Mouse (Mus musculus): ENCODE data around the gene Sh2b3. TPM values are rescaled to one million over a fixed set of nuclear protein-coding genes. Genes with fewer than 3 reads are reported as not detected.

Gene Sh2b3
- polyA plus RNA-seq, 1 experiment from 2014 or later: 15.9 TPM

DNA sequence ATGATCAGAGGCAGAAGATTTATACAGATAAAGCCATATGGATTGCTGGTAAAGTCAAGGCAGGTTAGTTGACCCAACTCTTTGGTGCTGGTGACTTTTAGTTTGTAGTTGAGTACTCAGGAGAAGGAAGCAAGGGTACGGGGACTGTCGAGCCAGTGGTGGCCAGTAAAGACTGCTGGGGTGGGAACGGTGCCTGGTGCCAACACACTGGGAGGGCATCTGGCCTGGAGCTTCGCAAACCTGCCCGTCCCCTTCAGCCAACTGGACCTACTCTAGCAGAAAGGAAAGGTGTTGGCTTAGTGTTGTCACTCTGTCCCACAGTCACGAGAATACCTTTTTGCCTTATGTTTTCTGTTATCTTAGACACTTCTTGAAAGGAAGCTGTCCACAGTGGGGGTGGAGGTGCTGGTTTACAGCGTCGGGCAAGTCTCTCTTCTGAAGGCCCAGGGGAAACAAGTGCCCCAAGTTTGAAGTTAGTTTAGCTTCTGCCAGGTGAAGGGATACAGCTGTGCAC is 21.5 kb downstream of the Sh2b3 start:
- Histone ChIP-seq H3K27me3 (ENCODE audit: control insufficient read depth, insufficient read depth, low read depth, low read length) (no peaks in the 10 kb centered on the region), H3K4me3 (ENCODE audit: low read length) (no peak overlapping the region), H3K27ac (ENCODE audit: low read length) (no peak overlapping the region), H3K4me1 (replicated peaks; ENCODE audit: control insufficient read depth, insufficient read depth, low read length) (no peaks in the 10 kb centered on the region; the same call in 1 of the 2 replicates), H3K9me3 (ENCODE audit: control insufficient read depth, low read length) (no peaks in the 10 kb centered on the region), H3K36me3 (ENCODE audit: control insufficient read depth, insufficient read depth, low read length) (peaks cover 59% of the 10 kb centered on the region), H3K4me2 (ENCODE audit: low read depth, low read length) (no peak overlapping the region), H3K9ac (ENCODE audit: low read length) (no peak overlapping the region)
- 78% methylated on average over 8 of the region's 8 CpGs for whole genome bisulfite sequencing
- no peak for ATAC-seq (ENCODE audit: low read depth)

DNA sequence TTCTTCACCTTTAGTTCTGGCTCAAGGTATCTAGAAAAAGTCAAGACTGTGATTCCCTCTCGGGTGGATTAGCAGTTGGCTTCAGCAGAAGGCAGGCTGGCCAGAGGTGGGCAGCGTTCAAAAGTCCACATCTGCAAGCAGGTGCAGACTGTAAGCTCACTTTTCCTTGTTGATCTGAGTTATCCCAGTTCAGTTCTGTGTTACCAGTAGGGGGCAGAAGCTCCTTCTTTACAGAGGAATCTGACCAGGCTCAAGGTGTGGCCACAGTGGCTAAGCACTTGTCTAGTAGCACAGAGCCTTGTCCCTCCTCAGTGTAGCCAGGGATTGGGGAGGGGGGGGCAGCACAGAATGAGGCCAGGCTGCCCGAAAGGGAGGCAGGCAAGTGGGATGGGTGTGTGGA is 22.4 kb downstream of the Sh2b3 start:
- peak; percentile 53; the same call in 1 of the 2 replicates for ATAC-seq (ENCODE audit: low read depth)

DNA sequence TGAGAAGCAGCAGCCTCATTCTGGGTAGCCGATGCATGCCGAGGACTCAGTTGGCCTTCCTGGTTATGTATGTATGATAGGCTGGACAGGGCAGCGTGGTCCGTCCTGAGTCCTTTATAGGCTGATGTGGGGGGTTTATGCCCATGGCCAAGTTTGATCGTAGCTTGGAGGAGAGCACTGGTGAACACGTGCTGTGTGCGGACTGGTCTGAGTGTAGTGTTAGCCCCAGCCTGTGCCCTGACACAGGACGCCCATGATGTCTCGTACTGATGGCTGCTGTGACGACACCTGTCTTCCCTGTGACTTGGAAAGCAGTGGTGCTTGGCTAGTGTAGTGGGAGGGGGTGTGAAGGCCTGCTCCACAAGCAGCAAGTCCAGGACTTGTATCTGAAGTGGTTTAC is 23.7 kb downstream of the Sh2b3 start:
- peaks cover 60% of the 10 kb centered on the region for H3K36me3 ChIP-seq (ENCODE audit: control insufficient read depth, insufficient read depth, low read length)
- H3K27ac ChIP-seq (ENCODE audit: low read length): no peak overlapping the region
- H3K4me3 ChIP-seq (ENCODE audit: low read length): no peak overlapping the region
- no peaks in the 10 kb centered on the region for H3K27me3 ChIP-seq (ENCODE audit: control insufficient read depth, insufficient read depth, low read depth, low read length)
- H3K9me3 ChIP-seq (ENCODE audit: control insufficient read depth, low read length): no peaks in the 10 kb centered on the region
- no peak overlapping the region for H3K9ac ChIP-seq (ENCODE audit: low read length)
- no peak overlapping the region for H3K4me2 ChIP-seq (ENCODE audit: low read depth, low read length)
- 89% methylated on average over 10 of the region's 10 CpGs for WGBS
- ATAC-seq (ENCODE audit: low read depth): no peak
- H3K4me1 ChIP-seq (replicated peaks; ENCODE audit: control insufficient read depth, insufficient read depth, low read length): peaks cover 7% of the 10 kb centered on the region

More for the DNA sequence above, 22.4 kb downstream of the Sh2b3 start:
- 50% methylated on average over 3 of the region's 3 CpGs for WGBS
- H3K9ac ChIP-seq (ENCODE audit: low read length): no peak overlapping the region
- no peak overlapping the region for H3K4me3 ChIP-seq (ENCODE audit: low read length)
- no peak overlapping the region for H3K27ac ChIP-seq (ENCODE audit: low read length)
- peaks cover 1% of the 10 kb centered on the region for H3K4me1 ChIP-seq (replicated peaks; ENCODE audit: control insufficient read depth, insufficient read depth, low read length)
- H3K9me3 ChIP-seq (ENCODE audit: control insufficient read depth, low read length): no peaks in the 10 kb centered on the region
- no peaks in the 10 kb centered on the region for H3K27me3 ChIP-seq (ENCODE audit: control insufficient read depth, insufficient read depth, low read depth, low read length)
- no peak overlapping the region for H3K4me2 ChIP-seq (ENCODE audit: low read depth, low read length)
- H3K36me3 ChIP-seq (ENCODE audit: control insufficient read depth, insufficient read depth, low read length): peaks cover 61% of the 10 kb centered on the region

DNA sequence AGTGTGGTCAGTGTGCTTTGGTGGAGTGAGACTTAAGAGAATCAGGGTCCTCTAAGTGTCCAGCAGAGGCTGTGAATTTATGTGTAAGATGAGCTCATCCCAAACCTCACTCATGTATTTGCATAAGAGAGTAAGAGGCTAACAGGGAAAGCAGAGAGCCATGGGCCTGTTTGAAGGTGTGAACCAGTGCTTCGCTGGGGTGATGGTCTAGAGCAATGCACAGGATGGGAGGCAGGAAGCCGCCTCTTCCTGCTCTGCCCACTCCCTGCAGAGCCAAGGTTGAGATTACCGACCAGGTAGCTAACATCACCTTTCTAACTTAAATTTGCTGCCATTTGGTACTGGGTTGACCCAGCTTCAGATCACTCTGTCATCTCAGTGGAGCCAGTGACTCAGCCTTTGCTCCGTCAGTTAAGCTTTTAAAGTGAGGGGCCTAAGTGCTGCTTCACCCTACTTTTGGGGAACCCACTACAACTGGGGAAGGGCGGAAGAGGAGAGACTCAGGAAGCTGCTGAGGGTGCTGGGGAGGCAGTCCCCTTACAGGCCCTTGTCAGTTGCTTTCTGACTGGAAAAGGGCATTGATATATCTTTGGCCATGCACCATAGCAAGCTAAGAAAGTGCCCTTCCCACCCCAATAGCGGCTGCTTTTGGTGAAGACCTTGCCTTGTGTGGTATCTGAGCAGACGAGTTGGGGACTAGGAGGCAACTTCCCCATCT is 24.8 kb downstream of the Sh2b3 start:
- WGBS: 76% methylated on average over 7 of the region's 7 CpGs
- Histone ChIP-seq H3K9me3 (ENCODE audit: control insufficient read depth, low read length) (no peaks in the 10 kb centered on the region), H3K9ac (ENCODE audit: low read length) (no peak overlapping the region), H3K4me2 (ENCODE audit: low read depth, low read length) (no peak overlapping the region), H3K27me3 (ENCODE audit: control insufficient read depth, insufficient read depth, low read depth, low read length) (no peaks in the 10 kb centered on the region), H3K4me1 (replicated peaks; ENCODE audit: control insufficient read depth, insufficient read depth, low read length) (peaks cover 7% of the 10 kb centered on the region), H3K4me3 (ENCODE audit: low read length) (no peak overlapping the region), H3K27ac (ENCODE audit: low read length) (no peak overlapping the region), H3K36me3 (ENCODE audit: control insufficient read depth, insufficient read depth, low read length) (peaks cover 50% of the 10 kb centered on the region)
- no peak for ATAC-seq (ENCODE audit: low read depth)

DNA sequence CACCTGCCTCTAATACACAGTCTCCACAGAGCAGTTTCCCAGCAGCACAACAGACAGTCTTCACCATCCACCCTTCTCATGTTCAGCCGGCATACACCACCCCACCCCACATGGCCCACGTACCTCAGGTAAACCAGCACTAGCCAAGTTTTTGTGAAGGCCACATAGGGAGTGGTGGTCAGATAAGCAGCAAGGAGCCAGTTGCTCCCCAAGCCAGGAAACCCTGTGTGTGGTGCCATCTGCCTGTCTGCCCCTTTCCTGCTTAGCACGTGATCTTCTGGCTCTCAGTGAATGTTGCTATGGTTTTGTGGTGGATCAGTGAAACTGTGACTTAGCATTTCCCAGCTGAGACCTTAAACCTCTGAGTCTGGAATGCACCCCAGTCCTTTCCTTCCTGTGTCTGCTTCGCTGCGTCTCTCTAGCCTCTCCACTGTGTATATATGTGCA is 25.9 kb downstream of the Sh2b3 start:
- no peaks in the 10 kb centered on the region for H3K27me3 ChIP-seq (ENCODE audit: control insufficient read depth, insufficient read depth, low read depth, low read length)
- H3K9me3 ChIP-seq (ENCODE audit: control insufficient read depth, low read length): no peaks in the 10 kb centered on the region
- H3K36me3 ChIP-seq (ENCODE audit: control insufficient read depth, insufficient read depth, low read length): peaks cover 38% of the 10 kb centered on the region
- H3K4me3 ChIP-seq (ENCODE audit: low read length): no peak overlapping the region
- no peak for ATAC-seq (ENCODE audit: low read depth)
- peak overlapping the region; percentile 13; the same call in 1 of the 2 replicates for H3K27ac ChIP-seq (ENCODE audit: low read length)
- no peak overlapping the region for H3K4me2 ChIP-seq (ENCODE audit: low read depth, low read length)
- H3K4me1 ChIP-seq (replicated peaks; ENCODE audit: control insufficient read depth, insufficient read depth, low read length): peaks cover 7% of the 10 kb centered on the region
- H3K9ac ChIP-seq (ENCODE audit: low read length): no peak overlapping the region; the same call in 1 of the 2 replicates
- WGBS: 74% methylated on average over 5 of the region's 5 CpGs

DNA sequence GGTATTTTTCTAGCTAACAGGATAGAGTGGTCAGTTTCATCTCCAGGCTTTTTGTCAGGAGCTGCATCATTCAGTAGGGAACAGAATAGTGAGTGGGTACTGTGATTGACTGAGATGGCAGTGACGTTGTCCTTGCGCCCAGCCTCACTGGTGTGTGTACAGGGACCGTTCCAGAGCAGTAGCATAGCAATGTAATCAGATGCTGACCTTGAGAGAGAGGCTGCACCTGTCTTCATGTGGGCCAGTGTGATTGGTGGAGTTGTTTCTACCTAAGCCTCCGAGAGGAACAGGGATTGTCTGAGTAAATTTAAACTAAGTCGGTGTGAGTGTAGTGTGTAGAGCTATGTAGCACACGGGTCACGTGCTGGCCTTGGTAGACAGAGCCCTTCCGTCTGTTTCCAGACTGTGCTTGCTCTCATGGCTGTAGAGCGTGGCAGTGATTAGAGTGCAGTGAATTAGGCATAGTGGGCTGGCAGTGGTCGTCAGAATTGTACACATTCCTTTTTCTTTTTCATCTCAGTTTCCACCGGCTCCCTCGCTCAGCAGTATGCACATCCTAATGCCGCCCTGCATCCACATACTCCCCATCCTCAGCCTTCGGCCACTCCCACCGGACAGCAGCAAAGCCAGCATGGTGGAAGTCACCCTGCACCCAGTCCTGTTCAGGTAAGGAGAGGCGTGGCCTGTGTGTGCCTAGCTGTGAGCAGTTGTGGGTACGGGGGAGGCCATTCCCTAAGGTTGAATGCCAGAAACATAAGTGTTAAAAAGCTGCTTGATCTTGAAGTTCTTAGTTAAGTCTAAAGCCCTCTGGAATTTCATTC is 26.9 kb downstream of the Sh2b3 start:
- Histone ChIP-seq H3K9ac (ENCODE audit: low read length) (no peak overlapping the region), H3K4me1 (replicated peaks; ENCODE audit: control insufficient read depth, insufficient read depth, low read length) (peaks cover 7% of the 10 kb centered on the region), H3K27ac (ENCODE audit: low read length) (no peak overlapping the region), H3K4me2 (ENCODE audit: low read depth, low read length) (no peak overlapping the region), H3K27me3 (ENCODE audit: control insufficient read depth, insufficient read depth, low read depth, low read length) (no peaks in the 10 kb centered on the region), H3K36me3 (ENCODE audit: control insufficient read depth, insufficient read depth, low read length) (peaks cover 32% of the 10 kb centered on the region), H3K4me3 (ENCODE audit: low read length) (no peak overlapping the region), H3K9me3 (ENCODE audit: control insufficient read depth, low read length) (no peaks in the 10 kb centered on the region)
- no peak for ATAC-seq (ENCODE audit: low read depth)
- 86% methylated on average over 17 of the region's 17 CpGs for WGBS

DNA sequence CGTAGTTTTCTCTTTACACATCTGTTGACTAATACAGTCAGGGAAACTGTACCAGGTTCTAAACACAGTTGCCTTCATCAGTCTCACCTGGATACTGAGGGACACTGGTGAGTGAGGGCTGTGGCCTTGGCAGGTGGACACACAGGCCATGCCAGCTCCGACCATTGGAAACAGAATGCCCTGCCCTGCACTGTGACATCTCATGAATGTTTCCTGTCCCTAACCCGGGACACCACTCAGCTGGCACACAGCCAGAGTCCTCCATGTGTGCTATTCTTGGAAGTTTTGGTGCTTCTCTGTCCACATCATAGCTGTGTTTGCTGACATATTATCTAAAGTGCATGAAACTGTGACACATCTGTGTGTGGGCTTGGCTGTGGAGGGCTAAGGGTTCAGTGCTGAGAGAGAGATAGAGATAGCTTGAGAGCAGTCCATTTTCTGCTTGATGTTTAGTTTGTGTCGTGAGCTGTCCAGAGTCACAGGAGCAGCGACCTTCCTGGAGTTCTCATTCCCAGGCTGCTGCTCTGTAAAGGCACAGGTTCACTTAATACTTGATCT is 27.7 kb downstream of the Sh2b3 start:
- Histone ChIP-seq H3K27me3 (ENCODE audit: control insufficient read depth, insufficient read depth, low read depth, low read length) (no peaks in the 10 kb centered on the region), H3K9ac (ENCODE audit: low read length) (no peak overlapping the region), H3K4me3 (ENCODE audit: low read length) (no peak overlapping the region), H3K36me3 (ENCODE audit: control insufficient read depth, insufficient read depth, low read length) (peaks cover 32% of the 10 kb centered on the region), H3K27ac (ENCODE audit: low read length) (no peak overlapping the region), H3K4me1 (replicated peaks; ENCODE audit: control insufficient read depth, insufficient read depth, low read length) (peaks cover 7% of the 10 kb centered on the region), H3K9me3 (ENCODE audit: control insufficient read depth, low read length) (no peaks in the 10 kb centered on the region), H3K4me2 (ENCODE audit: low read depth, low read length) (no peak overlapping the region)
- WGBS: 45% methylated on average over 5 of the region's 5 CpGs
- ATAC-seq (ENCODE audit: low read depth): peak; percentile 42; the same call in 1 of the 2 replicates

DNA sequence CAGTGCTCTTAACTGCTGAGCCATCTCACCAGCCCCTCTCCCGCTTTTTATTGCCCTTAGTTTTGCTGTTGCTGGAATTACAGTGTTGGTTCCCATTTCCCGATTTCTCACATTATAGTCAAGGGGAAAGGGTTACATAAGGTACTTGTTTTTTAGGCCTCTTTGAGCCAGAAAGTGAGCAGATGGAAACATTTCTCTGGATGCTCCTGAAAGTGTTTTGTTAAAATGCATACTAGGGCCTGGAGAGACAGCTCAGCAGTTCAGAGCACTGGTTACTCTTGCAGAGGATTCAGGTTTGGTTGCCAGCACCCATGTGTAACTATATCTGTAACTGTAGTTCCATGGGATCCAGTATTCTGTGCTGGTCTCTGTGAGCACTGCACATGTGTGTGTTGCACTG is 29.2 kb downstream of the Sh2b3 start:
- no peak for ATAC-seq (ENCODE audit: low read depth)
- WGBS: 82% methylated on average over 2 of the region's 2 CpGs
- H3K27ac ChIP-seq (ENCODE audit: low read length): no peak overlapping the region

DNA sequence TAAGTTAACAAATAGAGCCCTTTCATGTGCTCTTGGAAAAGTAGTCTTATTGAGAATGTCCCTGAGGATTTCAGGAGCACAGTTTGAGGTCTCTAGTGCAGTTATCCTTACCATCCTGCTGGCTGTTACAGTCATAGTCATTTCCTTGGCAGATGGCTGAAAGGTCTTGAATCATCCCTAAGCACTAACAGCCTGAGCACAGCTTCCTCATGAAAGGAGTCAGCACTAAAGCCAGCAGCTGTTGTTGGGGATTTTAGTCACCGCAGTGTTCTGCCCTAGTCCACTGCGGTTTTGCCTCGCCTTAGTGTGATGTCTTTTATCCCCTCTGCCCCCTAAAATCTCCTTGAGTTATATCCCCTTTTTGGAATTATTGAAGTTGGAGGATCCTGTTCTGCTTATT is 30.3 kb downstream of the Sh2b3 start:
- H3K4me2 ChIP-seq (ENCODE audit: low read depth, low read length): no peak overlapping the region
- no peak overlapping the region for H3K27ac ChIP-seq (ENCODE audit: low read length)
- H3K9me3 ChIP-seq (ENCODE audit: control insufficient read depth, low read length): no peaks in the 10 kb centered on the region
- H3K4me1 ChIP-seq (replicated peaks; ENCODE audit: control insufficient read depth, insufficient read depth, low read length): peaks cover 7% of the 10 kb centered on the region
- no peaks in the 10 kb centered on the region for H3K27me3 ChIP-seq (ENCODE audit: control insufficient read depth, insufficient read depth, low read depth, low read length)
- 84% methylated on average over 3 of the region's 3 CpGs for WGBS
- H3K9ac ChIP-seq (ENCODE audit: low read length): no peak overlapping the region
- no peak for ATAC-seq (ENCODE audit: low read depth)
- no peak overlapping the region for H3K4me3 ChIP-seq (ENCODE audit: low read length)
- H3K36me3 ChIP-seq (ENCODE audit: control insufficient read depth, insufficient read depth, low read length): peaks cover 33% of the 10 kb centered on the region

More for the DNA sequence above, 29.2 kb downstream of the Sh2b3 start:
- Histone ChIP-seq H3K4me3 (ENCODE audit: low read length) (no peak overlapping the region), H3K9ac (ENCODE audit: low read length) (no peak overlapping the region), H3K9me3 (ENCODE audit: control insufficient read depth, low read length) (no peaks in the 10 kb centered on the region), H3K36me3 (ENCODE audit: control insufficient read depth, insufficient read depth, low read length) (peaks cover 29% of the 10 kb centered on the region), H3K4me1 (replicated peaks; ENCODE audit: control insufficient read depth, insufficient read depth, low read length) (peaks cover 7% of the 10 kb centered on the region), H3K27me3 (ENCODE audit: control insufficient read depth, insufficient read depth, low read depth, low read length) (no peaks in the 10 kb centered on the region), H3K4me2 (ENCODE audit: low read depth, low read length) (no peak overlapping the region)

Measured in lung, embryonic 16.5 days (tissue).